Mouse (Mus musculus) yolk sac, embryonic 10.5 days (tissue): ENCODE measurements around the gene Wdr83.
"Not testable (repeated sequence)": the region's sequence is repeated elsewhere in the genome, so short reads cannot be mapped to it uniquely, and the experiment has no call there.

Experiments
- DNase-seq: peaks from one replicate; pipeline ENCODE4 v3.0.0-alpha.2; 2017; ENCODE audit warnings: low spot score

Wdr83 gene

GRCm38 (mm10) chr8:85081216-85081555 lies at the start of gene Wdr83:
Gene Wdr83, minus strand, starts transcription at chr8:85081306.
- peak; percentile 82 for DNase-seq

- DNase-seq: no peak
Measured at GRCm38 (mm10) chr8:85123691-85124090, 42.6 kb upstream of the Wdr83 start.

- no peak for DNase-seq
Measured at GRCm38 (mm10) chr8:85122995-85123394, 41.9 kb upstream of the Wdr83 start, which contains the start of gene Zfp791. Gene Zfp791, minus strand, starts transcription at chr8:85123095.

GRCm38 (mm10) chr8:85120251-85120650 lies 39.1 kb upstream of the Wdr83 start:
- DNase-seq: not testable (repeated sequence)

- DNase-seq: peak; percentile 88
Measured at GRCm38 (mm10) chr8:85119052-85119981, 38.2 kb upstream of the Wdr83 start.

GRCm38 (mm10) chr8:85116984-85117383 lies 35.9 kb upstream of the Wdr83 start:
- no peak for DNase-seq

- DNase-seq: no peak
Measured at GRCm38 (mm10) chr8:85115501-85115900, 34.4 kb upstream of the Wdr83 start.

GRCm38 (mm10) chr8:85113241-85113640 lies 32.1 kb upstream of the Wdr83 start:
- no peak for DNase-seq

- no peak for DNase-seq
Measured at GRCm38 (mm10) chr8:85100076-85100665, 19.1 kb upstream of the Wdr83 start.

- no peak for DNase-seq
Measured at GRCm38 (mm10) chr8:85096850-85097249, 15.7 kb upstream of the Wdr83 start.

- DNase-seq: no peak
Measured at GRCm38 (mm10) chr8:85096196-85096595, 15.1 kb upstream of the Wdr83 start.

GRCm38 (mm10) chr8:85095566-85095965 lies 14.5 kb upstream of the Wdr83 start:
- DNase-seq: no peak

GRCm38 (mm10) chr8:85095051-85095450 lies 13.9 kb upstream of the Wdr83 start:
- DNase-seq: no peak

GRCm38 (mm10) chr8:85091526-85092090 lies 10.5 kb upstream of the Wdr83 start:
- no peak for DNase-seq

- DNase-seq: no peak
Measured at GRCm38 (mm10) chr8:85090856-85091255, 9.8 kb upstream of the Wdr83 start.

GRCm38 (mm10) chr8:85088771-85089170 lies 7.7 kb upstream of the Wdr83 start:
- DNase-seq: no peak

GRCm38 (mm10) chr8:85086238-85086637 lies 5.1 kb upstream of the Wdr83 start:
- no peak for DNase-seq

GRCm38 (mm10) chr8:85084633-85085032 lies 3.5 kb upstream of the Wdr83 start:
- no peak for DNase-seq

GRCm38 (mm10) chr8:85083108-85083813 lies 2.2 kb upstream of the Wdr83 start, which contains the start of gene Man2b1:
Gene Man2b1, plus strand, starts transcription at chr8:85083270.
- peak; percentile 81 for DNase-seq

- DNase-seq: not testable (repeated sequence)
Measured at GRCm38 (mm10) chr8:85082169-85082568, 1.1 kb upstream of the Wdr83 start.

GRCm38 (mm10) chr8:85080532-85081215 lies 432 bp downstream of the Wdr83 start, which contains the start of gene Wdr83os:
Gene Wdr83os, plus strand, starts transcription at chr8:85080740.
- DNase-seq: peak; percentile 76

GRCm38 (mm10) chr8:85080214-85080531 lies 933 bp downstream of the Wdr83 start:
- no peak for DNase-seq
